Mouse (Mus musculus): ENCODE measurements at regions not wholly inside any gene's neighbourhood (a gene's known extent, or its start where the extent isn't known, plus 50 kb on each side); places are given as distances from the start of the nearest gene placed in this dataset.

- no peak for TF ChIP-seq CTCF (IDR thresholded peaks at IDR 0.05; ENCODE audit: insufficient read depth, low read depth, low read length)
- no peak for TF ChIP-seq POLR2A (IDR thresholded peaks at IDR 0.05; ENCODE audit: insufficient read depth, low read depth, low read length)
Observed at GRCm38 (mm10) chr13:54295475-54296259, 75.5 kb upstream of the Cplx2 start.

Data from olfactory bulb, adult 2 months (tissue).